Mouse (Mus musculus) myocyte (in vitro differentiated cells): Measurements from ENCODE around the gene Nbeal2. TPM values are rescaled to one million over a fixed set of nuclear protein-coding genes. Genes with fewer than 3 reads are reported as not detected.

Experiments used
- H3K27me3 ChIP-seq: one replicate; pipeline ENCODE4 v1.6.1; 2011; ENCODE audit not compliant: control insufficient read depth, insufficient read depth, insufficient read length
- H3K36me3 ChIP-seq: one replicate; pipeline ENCODE4 v1.6.1; 2011; ENCODE audit not compliant: control insufficient read depth, insufficient read depth
- H3K4me2 ChIP-seq: one replicate; pipeline ENCODE4 v1.6.1; 2011; ENCODE audit warnings: low read depth, control low read depth
- H3K4me3 ChIP-seq: one replicate; pipeline ENCODE4 v1.5.1; 2011; ENCODE audit warnings: mild to moderate bottlenecking, control low read depth, moderate library complexity
- H3K79me2 ChIP-seq: one replicate; pipeline ENCODE4 v1.6.1; 2011; ENCODE audit not compliant: control insufficient read depth, insufficient read depth
- H3ac ChIP-seq: one replicate; pipeline ENCODE4 v1.6.1; 2011; ENCODE audit not compliant: control insufficient read depth, insufficient read length
- CEBPB ChIP-seq: IDR thresholded peaks from 2 replicates; pipeline ENCODE4 v1.6.1; 2011; ENCODE audit warnings: mild to moderate bottlenecking, moderate library complexity; ENCODE audit not compliant: poor library complexity, insufficient read depth, severe bottlenecking
- E2F4 ChIP-seq: IDR thresholded peaks from one replicate; pipeline ENCODE4 v1.6.1; 2011; ENCODE audit warnings: mild to moderate bottlenecking, control low read depth, moderate library complexity; ENCODE audit not compliant: insufficient read depth
- MAX ChIP-seq: IDR thresholded peaks from one replicate; pipeline ENCODE4 v1.6.1; 2011; ENCODE audit warnings: low read depth, mild to moderate bottlenecking, control low read depth
- MYOD1 ChIP-seq, 3 experiments: IDR thresholded peaks; one replicate each; pipeline ENCODE4 v1.6.1; 2011; ENCODE audit warnings: control low read depth in 2 of 3, low read depth in 2 of 3, mild to moderate bottlenecking in 2 of 3, moderate library complexity in 1 of 3; ENCODE audit not compliant: insufficient read length in 2 of 3, control insufficient read depth in 1 of 3
- MYOG ChIP-seq, 3 experiments: IDR thresholded peaks; one replicate each; pipeline ENCODE4 v1.6.1; 2011; ENCODE audit warnings: control low read depth in 2 of 3, low read depth in 2 of 3, mild to moderate bottlenecking in 2 of 3; ENCODE audit not compliant: insufficient read length in 2 of 3, control insufficient read depth in 1 of 3, insufficient read depth in 1 of 3
- POLR2A ChIP-seq: IDR thresholded peaks from one replicate; pipeline ENCODE4 v1.6.1; 2011; ENCODE audit warnings: low read depth, mild to moderate bottlenecking, control low read depth, moderate library complexity; ENCODE audit not compliant: insufficient read length
- POLR2AphosphoS2 ChIP-seq: IDR thresholded peaks from one replicate; pipeline ENCODE4 v1.6.1; 2011; ENCODE audit warnings: low read depth, control low read depth; ENCODE audit not compliant: insufficient read length
- REST ChIP-seq: IDR thresholded peaks from one replicate; pipeline ENCODE4 v1.6.1; 2011; ENCODE audit warnings: mild to moderate bottlenecking, control low read depth, moderate library complexity; ENCODE audit not compliant: insufficient read depth, insufficient read length
- SRF ChIP-seq: IDR thresholded peaks from one replicate; pipeline ENCODE4 v1.6.1; 2011; ENCODE audit warnings: low read depth; ENCODE audit not compliant: control insufficient read depth, insufficient read length
- TCF12 ChIP-seq: IDR thresholded peaks from one replicate; pipeline ENCODE4 v1.6.1; 2011; ENCODE audit warnings: mild to moderate bottlenecking, control low read depth; ENCODE audit not compliant: poor library complexity, insufficient read depth, severe bottlenecking
- TCF3 ChIP-seq: IDR thresholded peaks from one replicate; pipeline ENCODE4 v1.6.1; 2011; ENCODE audit warnings: low read depth, control low read depth; ENCODE audit not compliant: insufficient read length
- USF1 ChIP-seq: IDR thresholded peaks from one replicate; pipeline ENCODE4 v1.6.1; 2011; ENCODE audit warnings: low read depth, mild to moderate bottlenecking, control low read depth, moderate library complexity
- polyA plus RNA-seq: library from polyadenylated mRNA; unstranded; fragments of >200 nt; fragmentation: generic; extraction: Trizol; gene quantifications from one replicate; pipeline ENCODE4 v1.2.1, GENCODE M21; 2012; ENCODE audit warnings: missing spikeins

Nbeal2 gene
- polyA plus RNA-seq, 1 experiment, result 3.3 TPM

DNA sequence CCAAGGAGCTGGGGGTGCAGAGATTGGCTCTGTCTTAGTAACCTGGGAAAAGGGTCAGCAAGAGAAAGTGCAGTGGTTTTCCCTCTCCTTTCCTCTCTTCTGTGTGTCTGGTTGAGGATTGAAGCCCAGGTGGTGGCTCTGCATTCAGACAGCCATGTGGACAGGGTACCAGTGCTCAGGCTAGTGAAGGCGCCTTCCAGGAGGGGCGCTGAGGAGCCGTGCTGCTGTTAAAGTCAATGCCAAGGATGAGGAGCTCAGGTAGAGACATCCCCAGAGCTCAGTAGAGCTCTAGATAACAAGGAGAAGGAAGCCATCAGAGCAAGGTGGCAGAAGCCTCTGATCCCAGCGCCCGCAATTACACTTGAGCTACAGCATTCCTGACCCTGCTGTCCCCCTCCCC is 33.1 kb upstream of the Nbeal2 start:
- Histone ChIP-seq H3K4me2 (no peak overlapping the region), H3K36me3 (no peaks in the 10 kb centered on the region), H3K4me3 (no peak overlapping the region), H3ac (no peak overlapping the region), H3K79me2 (peaks cover 13% of the 10 kb centered on the region), H3K27me3 (no peaks in the 10 kb centered on the region)
- TF ChIP-seq POLR2AphosphoS2, result no peak
- TF ChIP-seq REST, result no peak

GRCm38 (mm10) chr9:110686472-110686871 is 32.5 kb upstream of the Nbeal2 start:
- no peaks in the 10 kb centered on the region for H3K27me3 ChIP-seq
- TF ChIP-seq POLR2AphosphoS2, result no peak
- TF ChIP-seq TCF3, result no peak
- TF ChIP-seq TCF12, result no peak
- no peak for TF ChIP-seq REST
- no peak for TF ChIP-seq POLR2A
- TF ChIP-seq CEBPB, result no peak
- no peak for TF ChIP-seq E2F4
- TF ChIP-seq MYOG (IDR thresholded peaks at IDR 0.05; ENCODE audit: control insufficient read depth in 1 of 3, insufficient read depth in 1 of 3, insufficient read length in 2 of 3, low read depth in 2 of 3), result no peak
- TF ChIP-seq MYOD1 (IDR thresholded peaks at IDR 0.05; ENCODE audit: control insufficient read depth in 1 of 3, insufficient read length in 2 of 3, low read depth in 2 of 3), result no peak
- no peak for TF ChIP-seq USF1
- TF ChIP-seq MAX, result no peak
- no peak for TF ChIP-seq SRF

DNA sequence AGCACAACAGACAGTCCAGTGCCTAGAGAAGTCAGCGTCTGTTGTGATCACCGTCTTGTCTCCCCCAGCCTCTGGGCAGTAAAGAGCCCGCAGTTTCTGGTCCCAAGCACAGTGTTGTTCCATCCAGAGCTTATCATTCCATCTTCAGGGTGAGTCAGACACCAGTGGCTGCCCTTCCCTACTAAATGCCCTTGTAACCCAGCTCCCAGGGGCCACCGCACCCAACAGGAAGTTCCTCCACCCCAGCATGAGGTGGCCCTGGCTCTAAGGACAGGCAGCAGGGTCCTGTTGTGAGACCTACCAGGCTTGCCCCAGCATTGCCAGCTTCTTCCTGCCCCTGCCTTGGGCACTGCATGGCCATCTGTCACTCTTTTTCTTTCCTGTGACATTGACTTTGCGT is 31.6 kb upstream of the Nbeal2 start:
- peaks cover 14% of the 10 kb centered on the region for H3K79me2 ChIP-seq
- no peaks in the 10 kb centered on the region for H3K36me3 ChIP-seq
- TF ChIP-seq MYOD1 (IDR thresholded peaks at IDR 0.05; ENCODE audit: control insufficient read depth in 1 of 3, insufficient read length in 2 of 3, low read depth in 2 of 3), result peak in 1 of 3 experiments; percentile 42
- peak; percentile 31 for TF ChIP-seq POLR2A
- TF ChIP-seq REST, result no peak
- peak in 1 of 3 experiments; percentile 31 for TF ChIP-seq MYOG (IDR thresholded peaks at IDR 0.05; ENCODE audit: control insufficient read depth in 1 of 3, insufficient read depth in 1 of 3, insufficient read length in 2 of 3, low read depth in 2 of 3)
- no peak for TF ChIP-seq SRF
- no peak for TF ChIP-seq TCF3
- no peak for TF ChIP-seq CEBPB
- TF ChIP-seq USF1, result no peak
- no peak for TF ChIP-seq POLR2AphosphoS2
- TF ChIP-seq MAX, result no peak
- no peak for TF ChIP-seq TCF12
- TF ChIP-seq E2F4, result no peak
- peak overlapping the region; percentile 86 for H3K4me2 ChIP-seq
- H3K27me3 ChIP-seq, result no peaks in the 10 kb centered on the region
- H3K4me3 ChIP-seq, result no peak overlapping the region
- no peak overlapping the region for H3ac ChIP-seq

More at GRCm38 (mm10) chr9:110686472-110686871, 32.5 kb upstream of the Nbeal2 start:
- H3K36me3 ChIP-seq, result no peaks in the 10 kb centered on the region
- no peak overlapping the region for H3K4me3 ChIP-seq
- H3K4me2 ChIP-seq, result peak overlapping the region; percentile 86
- H3ac ChIP-seq, result no peak overlapping the region
- H3K79me2 ChIP-seq, result peaks cover 14% of the 10 kb centered on the region

DNA sequence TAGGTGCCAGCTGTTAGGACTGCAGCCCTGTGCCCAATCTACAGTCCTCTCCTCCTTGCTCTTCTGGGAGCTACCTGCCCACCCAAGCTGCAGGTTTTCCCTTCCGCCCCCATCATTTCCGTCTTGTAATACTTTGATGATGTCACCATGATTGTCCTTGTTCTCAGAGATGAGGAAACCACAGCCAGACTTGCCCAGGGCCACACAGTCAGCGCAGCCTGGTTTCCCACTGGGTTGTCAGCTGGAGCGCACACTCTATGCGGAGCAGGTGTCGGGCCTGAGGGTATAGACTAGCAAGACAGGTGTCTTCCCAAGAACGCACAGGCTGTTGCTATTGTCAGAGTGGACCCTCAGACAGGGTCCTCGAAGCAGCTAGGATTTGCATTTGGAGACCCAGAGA is 31.2 kb upstream of the Nbeal2 start:
- Histone ChIP-seq H3ac (no peak overlapping the region), H3K36me3 (no peaks in the 10 kb centered on the region), H3K4me3 (no peak overlapping the region), H3K79me2 (peaks cover 14% of the 10 kb centered on the region), H3K4me2 (peak overlapping the region; percentile 86), H3K27me3 (no peaks in the 10 kb centered on the region)
- peak in 2 of 3 experiments; percentile 76 to 81 for TF ChIP-seq MYOG (IDR thresholded peaks at IDR 0.05; ENCODE audit: control insufficient read depth in 1 of 3, insufficient read depth in 1 of 3, insufficient read length in 2 of 3, low read depth in 2 of 3)
- no peak for TF ChIP-seq POLR2AphosphoS2
- TF ChIP-seq MYOD1 (IDR thresholded peaks at IDR 0.05; ENCODE audit: control insufficient read depth in 1 of 3, insufficient read length in 2 of 3, low read depth in 2 of 3), result peak in 2 of 3 experiments; percentile 74 to 79
- TF ChIP-seq CEBPB, result peak; percentile 24; the same call in 1 of the 2 replicates

- no peak for TF ChIP-seq USF1
- no peak for TF ChIP-seq TCF12
- TF ChIP-seq E2F4, result no peak
- no peak for TF ChIP-seq CEBPB
- TF ChIP-seq SRF, result no peak
- TF ChIP-seq TCF3, result no peak
- TF ChIP-seq MYOG (IDR thresholded peaks at IDR 0.05; ENCODE audit: control insufficient read depth in 1 of 3, insufficient read depth in 1 of 3, insufficient read length in 2 of 3, low read depth in 2 of 3), result no peak
- no peak for TF ChIP-seq POLR2A
- TF ChIP-seq POLR2AphosphoS2, result no peak
- no peak for TF ChIP-seq MYOD1 (IDR thresholded peaks at IDR 0.05; ENCODE audit: control insufficient read depth in 1 of 3, insufficient read length in 2 of 3, low read depth in 2 of 3)
- TF ChIP-seq MAX, result no peak
- TF ChIP-seq REST, result no peak
- Histone ChIP-seq H3ac (no peak overlapping the region), H3K4me2 (peak overlapping the region; percentile 86), H3K36me3 (no peaks in the 10 kb centered on the region), H3K4me3 (no peak overlapping the region), H3K27me3 (no peaks in the 10 kb centered on the region), H3K79me2 (peaks cover 16% of the 10 kb centered on the region)
Measured at GRCm38 (mm10) chr9:110684100-110684831, 30.3 kb upstream of the Nbeal2 start.
